In the genomic region with DNA sequence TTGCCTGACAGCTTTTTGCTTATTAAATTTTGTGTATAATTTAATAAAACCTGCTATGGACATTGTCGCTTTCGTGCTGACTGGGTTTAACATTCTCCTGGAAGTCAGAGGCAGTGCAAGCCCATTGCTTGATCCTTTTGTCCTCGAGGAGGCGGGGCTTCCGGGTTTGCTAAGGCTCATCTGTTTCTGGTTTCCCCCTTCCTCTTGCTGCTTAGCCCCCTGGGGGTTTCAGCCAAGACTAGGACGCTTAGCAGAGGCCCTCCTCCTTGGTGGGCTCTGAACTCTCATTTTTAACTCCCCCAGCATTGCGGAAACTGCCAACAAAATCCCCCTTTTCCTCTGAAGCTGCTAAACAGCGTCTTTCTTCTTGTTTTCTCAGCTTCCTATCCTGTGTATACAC, we compare ENCODE assay signal across 13 mouse cellular contexts. TPM values are rescaled to one million over a fixed set of nuclear protein-coding genes. Genes with fewer than 3 reads are reported as not detected.
DNase-seq lines count a peak whose midpoint lies in the region; ATAC-seq and TF ChIP-seq lines count a peak whose summit lies in the region.
"Had no signal": no experiment of that assay in that cellular context is flagged by ENCODE, and none has a peak within 500 bp of the region (broad histone marks: within the 10 kb centered on the region; RNA-seq: fewer than 3 reads in every experiment).

No protein-coding gene starts in this region.

- no peak for ATAC-seq in forebrain, postnatal 0 days
- ATAC-seq in midbrain, embryonic 16.5 days, result no peak
- ATAC-seq in embryonic facial prominence, embryonic 11.5 days (replicated peaks; ENCODE audit: insufficient number of reproducible peaks, low FRiP score, low TSS enrichment, low read depth), result 0 out of 2 replicates have a peak, but pooled peaks have one; percentile 52
- ATAC-seq: forebrain, embryonic 15.5 days had no signal

- TF ChIP-seq CTCF in forebrain, postnatal 0 days (IDR thresholded peaks at IDR 0.05; ENCODE audit: low read depth), result no peak

- H3K4me1 ChIP-seq in forebrain, embryonic 10.5 days, result peaks cover 9% of the 10 kb centered on the region
- H3K4me1 ChIP-seq in forebrain, postnatal 0 days (ENCODE audit: insufficient read depth), result no peaks in the 10 kb centered on the region
- peaks cover 5% of the 10 kb centered on the region for H3K4me1 ChIP-seq in midbrain, embryonic 10.5 days
- H3K4me1 ChIP-seq in midbrain, embryonic 16.5 days (ENCODE audit: control insufficient read depth, insufficient read depth, low read length), result no peaks in the 10 kb centered on the region
- H3K4me1 ChIP-seq in embryonic facial prominence, embryonic 11.5 days (ENCODE audit: control insufficient read depth, insufficient read depth, low read length), result no peaks in the 10 kb centered on the region
- H3K4me1 ChIP-seq: forebrain, embryonic 15.5 days had no signal

- no peaks in the 10 kb centered on the region for H3K36me3 ChIP-seq in forebrain, embryonic 10.5 days (replicated peaks)
- no peaks in the 10 kb centered on the region for H3K36me3 ChIP-seq in forebrain, postnatal 0 days (ENCODE audit: insufficient read depth)
- H3K36me3 ChIP-seq in midbrain, embryonic 10.5 days, result no peaks in the 10 kb centered on the region; the same call in 1 of the 2 replicates
- no peaks in the 10 kb centered on the region for H3K36me3 ChIP-seq in midbrain, embryonic 16.5 days (ENCODE audit: control insufficient read depth, insufficient read depth, low read length)
- H3K36me3 ChIP-seq in embryonic facial prominence, embryonic 11.5 days (replicated peaks; ENCODE audit: control insufficient read depth, insufficient read depth, low read depth, low read length), result no peaks in the 10 kb centered on the region
- H3K36me3 ChIP-seq: forebrain, embryonic 15.5 days had no signal

- H3K4me3 ChIP-seq in forebrain, embryonic 10.5 days, result no peak overlapping the region
- H3K4me3 ChIP-seq in forebrain, postnatal 0 days (ENCODE audit: low read depth, low read length), result no peak overlapping the region
- no peak overlapping the region for H3K4me3 ChIP-seq in midbrain, embryonic 10.5 days
- H3K4me3 ChIP-seq in midbrain, embryonic 16.5 days (ENCODE audit: low read depth, low read length), result no peak overlapping the region
- H3K4me3 ChIP-seq in embryonic facial prominence, embryonic 11.5 days (ENCODE audit: low read depth, low read length), result no peak overlapping the region
- H3K4me3 ChIP-seq: forebrain, embryonic 15.5 days had no signal

- H3K9me3 ChIP-seq in forebrain, embryonic 10.5 days, result no peaks in the 10 kb centered on the region
- no peaks in the 10 kb centered on the region for H3K9me3 ChIP-seq in forebrain, postnatal 0 days (ENCODE audit: low read length)
- H3K9me3 ChIP-seq in midbrain, embryonic 10.5 days (replicated peaks), result no peaks in the 10 kb centered on the region
- H3K9me3 ChIP-seq in midbrain, embryonic 16.5 days (replicated peaks; ENCODE audit: control insufficient read depth, low read length, poor library complexity, severe bottlenecking), result no peaks in the 10 kb centered on the region
- H3K9me3 ChIP-seq in embryonic facial prominence, embryonic 11.5 days (replicated peaks; ENCODE audit: control insufficient read depth, low read length), result no peaks in the 10 kb centered on the region
- H3K9me3 ChIP-seq: forebrain, embryonic 15.5 days had no signal

- no peak overlapping the region for H3K9ac ChIP-seq in forebrain, postnatal 0 days
- no peak overlapping the region for H3K9ac ChIP-seq in midbrain, embryonic 16.5 days (ENCODE audit: low read depth, low read length)
- no peak overlapping the region for H3K9ac ChIP-seq in embryonic facial prominence, embryonic 11.5 days (replicated peaks; ENCODE audit: low read length)
- H3K9ac ChIP-seq: forebrain, embryonic 15.5 days had no signal

- H3K27ac ChIP-seq in forebrain, embryonic 10.5 days, result peak overlapping the region; percentile 67; the same call in 1 of the 2 replicates
- H3K27ac ChIP-seq in forebrain, postnatal 0 days (ENCODE audit: low read depth, low read length), result no peak overlapping the region
- peak overlapping the region; percentile 50 for H3K27ac ChIP-seq in midbrain, embryonic 10.5 days (replicated peaks)
- H3K27ac ChIP-seq in midbrain, embryonic 16.5 days (ENCODE audit: low read length), result no peak overlapping the region
- no peak overlapping the region for H3K27ac ChIP-seq in embryonic facial prominence, embryonic 11.5 days (replicated peaks; ENCODE audit: low read depth, low read length)
- H3K27ac ChIP-seq: forebrain, embryonic 15.5 days; kidney, postnatal 0 days had no signal

- H3K27me3 ChIP-seq in forebrain, embryonic 10.5 days (ENCODE audit: poor library complexity, severe bottlenecking), result no peaks in the 10 kb centered on the region
- H3K27me3 ChIP-seq in forebrain, postnatal 0 days (ENCODE audit: insufficient read depth, low read length), result no peaks in the 10 kb centered on the region
- H3K27me3 ChIP-seq in midbrain, embryonic 10.5 days (ENCODE audit: low read depth, poor library complexity, severe bottlenecking), result no peaks in the 10 kb centered on the region
- no peaks in the 10 kb centered on the region for H3K27me3 ChIP-seq in midbrain, embryonic 16.5 days (ENCODE audit: control insufficient read depth, insufficient read depth, low read depth, low read length)
- H3K27me3 ChIP-seq in embryonic facial prominence, embryonic 11.5 days (ENCODE audit: control insufficient read depth, insufficient read depth, low read length), result no peaks in the 10 kb centered on the region
- H3K27me3 ChIP-seq: forebrain, embryonic 15.5 days had no signal

- 26% methylated on average over 8 of the region's 8 CpGs for WGBS in forebrain, embryonic 10.5 days
- 28% methylated on average over 8 of the region's 8 CpGs for WGBS in forebrain, postnatal 0 days
- WGBS in midbrain, embryonic 10.5 days, result 28% methylated on average over 8 of the region's 8 CpGs
- 29% methylated on average over 8 of the region's 8 CpGs for WGBS in midbrain, embryonic 16.5 days
- 21% methylated on average over 8 of the region's 8 CpGs for WGBS in embryonic facial prominence, embryonic 11.5 days

- no peak overlapping the region for H3K4me2 ChIP-seq in forebrain, postnatal 0 days (ENCODE audit: low read depth)
- no peak overlapping the region for H3K4me2 ChIP-seq in midbrain, embryonic 16.5 days (ENCODE audit: low read length)
- no peak overlapping the region for H3K4me2 ChIP-seq in embryonic facial prominence, embryonic 11.5 days (ENCODE audit: low read depth, low read length)
- H3K4me2 ChIP-seq: forebrain, embryonic 15.5 days; liver, embryonic 11.5 days had no signal

- DNase-seq in forebrain, embryonic 10.5 days (ENCODE audit: extremely low spot score, low spot score), result peak; percentile 38
- DNase-seq in forebrain, postnatal 0 days, result no peak
- peak; percentile 34 for DNase-seq in midbrain, embryonic 10.5 days (ENCODE audit: low spot score)
- DNase-seq in embryonic facial prominence, embryonic 11.5 days (ENCODE audit: low spot score), result peak; percentile 86
- DNase-seq in mesoderm, embryonic 11.5 days (ENCODE audit: low read depth, low spot score), result peak; percentile 56
- DNase-seq in right cerebral cortex, postnatal 14 days, result no peak
- no peak for DNase-seq in layer of hippocampus, adult 9-11 months
- DNase-seq: adrenal gland, postnatal 25 days; lung, postnatal 14 days had no signal

RNA-seq across cellular contexts. Expression of a gene that starts 51.7 kb away (rescaled TPM):
- polyA plus RNA-seq in forebrain, embryonic 10.5 days (2016; fragmentation: Nextera tagmentation; extraction: Ambion mirVana), result 144 and 153 TPM in 2 replicates
- 58.6 and 75.0 TPM in 2 replicates for total RNA-seq in forebrain, postnatal 0 days (2014; rRNA removed)
- 63.8 and 70.4 TPM in 2 replicates for polyA plus RNA-seq in forebrain, postnatal 0 days (2015; fragmentation: Nextera tagmentation; extraction: Ambion mirVana)
- polyA plus RNA-seq in midbrain, embryonic 10.5 days (2016; fragmentation: Nextera tagmentation; extraction: Ambion mirVana), result 131 and 155 TPM in 2 replicates
- 75.4 and 76.3 TPM in 2 replicates for polyA plus RNA-seq in midbrain, embryonic 16.5 days (2015; fragmentation: Nextera tagmentation; extraction: Ambion mirVana)
- polyA plus RNA-seq in embryonic facial prominence, embryonic 11.5 days (2014; fragmentation: Nextera tagmentation; extraction: Ambion mirVana), result 172 and 181 TPM in 2 replicates

Comparison
In these comparisons a context has a peak if more than half of its experiments do, and no peak if none do; other contexts are left out.
1. DNase-seq: peak in forebrain, embryonic 10.5 days (single experiment), midbrain, embryonic 10.5 days (single experiment), embryonic facial prominence, embryonic 11.5 days (single experiment) and mesoderm, embryonic 11.5 days (single experiment); none in forebrain, postnatal 0 days (single experiment), right cerebral cortex, postnatal 14 days (single experiment) and layer of hippocampus, adult 9-11 months (single experiment).
2. H3K27ac ChIP-seq: peak in forebrain, embryonic 10.5 days (single experiment) and midbrain, embryonic 10.5 days (single experiment); none in forebrain, postnatal 0 days (single experiment), midbrain, embryonic 16.5 days (single experiment) and embryonic facial prominence, embryonic 11.5 days (single experiment).